Mouse (Mus musculus): Measurements from ENCODE around the gene Smc3.

Smc3 gene

DNA sequence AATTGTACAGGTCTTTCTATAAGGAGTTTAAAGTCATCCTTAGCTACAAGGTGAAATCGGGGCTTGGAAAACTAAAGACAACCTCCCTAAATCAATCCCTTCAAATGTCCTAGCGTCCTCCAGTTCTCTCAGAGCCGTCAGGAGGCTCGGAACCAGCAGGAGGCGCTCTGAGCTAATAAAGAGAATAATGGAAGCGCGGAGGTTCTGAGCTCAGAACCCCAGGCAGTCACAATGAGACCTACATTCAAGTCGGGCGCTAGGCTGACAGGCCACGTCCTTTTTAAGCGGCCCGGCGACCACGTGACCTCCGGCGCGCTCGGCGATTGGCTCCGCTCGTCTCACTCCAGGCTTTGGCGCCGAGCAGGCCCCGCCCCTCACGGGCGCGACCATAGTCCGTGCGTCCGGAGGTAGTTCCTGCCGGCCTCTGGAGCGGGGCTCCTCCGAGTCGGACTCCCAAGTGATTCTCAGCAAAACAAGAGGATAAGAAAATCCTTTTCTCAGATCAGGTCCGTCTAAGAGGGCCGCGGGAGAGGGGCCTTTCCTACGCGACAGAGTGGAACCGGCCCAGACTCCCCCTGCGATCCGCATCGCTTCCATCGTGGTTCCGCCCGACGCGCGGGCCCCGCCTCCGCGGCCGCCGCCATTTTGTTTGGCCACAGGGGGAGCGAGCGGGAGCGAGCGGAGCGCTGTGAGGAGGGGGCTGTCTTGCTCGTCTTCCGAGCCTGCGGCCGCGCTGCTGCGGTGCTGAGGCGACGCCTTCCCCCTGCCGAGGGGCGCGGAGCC is at the start of gene Smc3:
TSS of gene Smc3 (plus strand) at position 642 of the 783 bp plus-strand sequence.
- DNase-seq (ENCODE audit: low read depth), result peak; percentile 99

DNA sequence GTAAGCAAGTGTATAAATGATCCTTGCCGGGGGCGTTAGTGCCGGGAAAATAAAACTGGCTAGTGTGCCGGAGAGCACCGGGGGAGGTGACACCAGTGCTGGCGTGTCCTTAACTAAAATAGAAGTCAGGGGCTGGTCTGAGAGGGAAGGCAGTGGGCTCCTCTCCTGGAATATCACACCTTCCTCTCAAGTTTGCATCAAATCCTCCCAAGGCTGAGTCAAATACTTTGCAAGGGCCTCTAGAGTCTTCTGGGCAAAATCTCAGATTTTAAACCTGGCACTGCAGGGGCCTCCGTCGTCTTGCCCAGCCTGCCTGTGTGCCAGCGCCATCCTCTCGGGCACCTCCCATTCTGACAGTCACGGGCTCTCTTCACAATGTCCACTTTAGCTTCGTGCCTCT is 49.2 kb upstream of the Smc3 start:
- DNase-seq (ENCODE audit: low read depth), result no peak

DNA sequence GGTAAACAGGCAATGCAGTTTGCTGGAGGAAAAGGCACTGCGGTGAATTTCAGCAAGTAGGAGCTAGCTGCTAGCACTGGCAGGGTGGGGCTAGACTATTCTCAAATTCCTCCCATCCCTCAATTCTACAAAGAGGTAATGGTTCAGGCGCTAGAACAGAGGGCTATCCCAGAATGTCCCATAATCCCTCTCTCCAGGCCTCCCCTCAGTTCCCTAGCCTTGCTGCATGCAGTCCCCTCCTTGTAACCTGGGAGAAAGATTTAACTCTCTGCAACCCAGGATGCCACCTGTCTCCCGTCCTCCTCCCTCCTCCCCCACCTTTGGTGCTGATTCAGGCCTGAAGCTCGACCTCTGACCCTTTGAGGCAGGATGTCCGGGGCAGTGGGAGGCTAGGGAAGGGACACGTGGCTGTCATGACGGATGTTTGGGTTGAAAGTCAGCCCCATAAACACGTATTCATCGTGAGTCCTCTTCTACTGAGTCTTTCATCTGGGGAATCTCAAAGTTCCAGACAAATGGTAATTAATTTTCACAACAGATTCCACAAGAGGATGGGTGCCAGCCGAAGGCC is 47.9 kb upstream of the Smc3 start:
- DNase-seq (ENCODE audit: low read depth), result no peak

DNA sequence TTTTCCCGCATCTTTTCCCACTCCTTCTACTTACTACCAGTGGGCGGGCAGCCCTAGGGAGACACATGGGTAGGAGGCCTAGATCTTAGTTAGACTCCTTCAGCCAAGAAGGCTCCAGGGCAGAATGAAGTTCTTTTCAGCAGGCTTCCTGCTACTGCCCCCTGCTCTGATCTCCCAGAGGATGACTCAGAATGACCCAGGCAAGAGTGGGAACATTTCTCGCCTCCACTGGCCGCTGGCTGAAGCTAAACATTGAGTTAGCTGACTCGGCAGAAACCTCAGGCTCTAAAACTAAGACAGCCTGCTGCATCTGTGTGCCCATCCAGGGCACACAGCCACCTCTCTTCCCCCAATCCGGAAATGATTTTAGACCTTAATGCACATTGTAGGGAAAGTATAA is 47.4 kb upstream of the Smc3 start:
- peak; percentile 61 for DNase-seq (ENCODE audit: low read depth)

DNA sequence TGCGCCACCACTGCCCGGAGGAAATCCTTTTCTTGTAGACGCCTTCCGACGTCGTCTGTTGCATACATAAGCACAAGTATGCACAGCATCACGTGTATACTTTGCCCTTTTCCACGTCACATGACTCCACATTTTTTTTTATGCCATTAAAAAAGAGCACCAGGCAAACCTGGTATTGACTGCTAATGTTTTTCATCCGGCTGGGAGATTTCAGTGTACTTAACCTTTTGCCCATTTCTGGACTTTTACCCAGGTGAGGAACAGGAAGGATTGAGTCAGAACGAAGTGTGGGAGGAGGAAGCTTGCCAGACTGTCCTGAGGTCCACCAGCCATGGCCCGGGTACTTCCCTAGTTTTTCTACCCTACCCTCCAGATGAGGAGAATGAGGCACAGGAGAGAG is 45.8 kb upstream of the Smc3 start:
- no peak for DNase-seq (ENCODE audit: low read depth)

DNA sequence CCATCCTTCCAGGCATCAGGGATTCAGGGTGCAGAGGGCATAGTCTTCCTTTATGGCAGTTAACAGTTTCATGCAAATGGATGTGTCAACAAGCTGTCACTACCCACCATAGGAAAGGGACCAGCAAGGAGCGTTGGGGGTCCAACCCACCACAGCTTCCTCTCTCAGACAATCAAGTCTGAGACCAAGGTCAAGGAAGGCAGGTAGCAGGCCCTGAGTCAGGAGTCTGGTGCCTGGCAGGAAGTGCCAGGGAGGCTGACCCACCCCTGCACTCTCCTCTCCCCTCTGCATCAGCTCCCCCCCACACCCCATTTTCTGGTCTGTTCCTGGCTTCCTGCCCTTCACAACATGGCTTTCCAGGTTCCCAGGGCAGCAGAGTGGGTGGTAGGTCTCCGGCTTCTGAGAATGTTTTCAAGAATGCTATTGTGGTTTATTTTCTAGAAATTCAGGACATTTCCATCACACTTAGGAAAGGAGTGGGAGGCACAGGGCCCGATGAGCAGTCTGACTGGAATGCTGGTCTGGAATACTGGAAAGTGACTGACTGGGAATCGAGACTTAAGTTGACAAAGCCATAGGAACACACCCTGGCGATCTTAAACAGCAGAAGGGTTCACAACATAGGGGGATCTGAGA is 45.1 kb upstream of the Smc3 start:
- peak; percentile 75 for DNase-seq (ENCODE audit: low read depth)

DNA sequence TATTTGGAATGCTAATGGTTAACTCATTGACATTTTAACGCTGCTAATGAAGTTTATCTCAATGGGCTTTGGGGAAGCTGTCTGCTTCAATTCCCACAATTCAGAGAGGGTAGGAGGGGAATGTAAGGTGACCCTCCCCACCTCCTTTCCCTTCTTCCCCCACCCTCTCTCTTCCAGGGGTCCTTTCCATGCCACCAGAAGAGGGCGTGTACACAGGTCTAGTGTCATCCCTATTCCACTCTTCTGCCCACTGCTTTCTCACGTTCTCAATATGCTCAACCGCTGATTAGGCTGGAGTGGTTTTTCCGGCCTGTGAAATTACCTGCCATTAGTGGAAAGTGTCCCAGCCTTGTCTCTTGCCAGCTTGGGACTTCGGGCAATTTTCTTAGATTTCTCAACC is 43.4 kb upstream of the Smc3 start:
- no peak for DNase-seq (ENCODE audit: low read depth)

DNA sequence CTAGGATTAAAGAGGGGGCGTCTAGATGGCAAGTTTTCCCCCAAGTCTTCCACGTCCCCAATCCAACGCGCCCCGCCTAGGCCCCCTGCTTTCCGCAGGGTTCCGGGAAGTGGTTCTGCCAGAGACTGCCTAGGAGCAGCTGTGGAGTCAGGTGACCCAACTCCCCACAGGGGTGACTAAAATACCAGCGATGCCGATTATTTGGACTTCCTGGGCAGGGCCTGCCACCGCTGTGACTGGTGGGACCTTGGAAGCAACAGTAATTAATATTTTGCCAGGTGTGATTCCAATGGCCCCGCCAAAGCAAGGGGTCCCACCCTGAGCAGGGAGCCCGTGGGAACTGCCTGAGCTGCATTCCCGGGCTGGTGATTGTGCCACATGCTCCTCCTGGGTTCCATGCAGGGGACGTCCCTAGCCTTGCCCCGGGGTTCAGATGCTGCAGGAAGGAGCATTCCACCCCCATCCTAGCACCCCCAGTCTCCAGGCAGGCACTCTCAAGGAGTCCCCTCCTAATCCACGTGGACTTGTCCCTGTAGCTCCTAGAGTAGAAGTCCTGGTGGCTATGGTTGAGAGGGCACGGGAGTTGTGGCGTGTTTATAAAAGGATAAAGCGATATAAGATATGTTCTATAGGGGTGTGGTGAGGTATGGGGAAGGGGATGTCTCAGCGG is 42.8 kb upstream of the Smc3 start:
- no peak for DNase-seq (ENCODE audit: low read depth)

DNA sequence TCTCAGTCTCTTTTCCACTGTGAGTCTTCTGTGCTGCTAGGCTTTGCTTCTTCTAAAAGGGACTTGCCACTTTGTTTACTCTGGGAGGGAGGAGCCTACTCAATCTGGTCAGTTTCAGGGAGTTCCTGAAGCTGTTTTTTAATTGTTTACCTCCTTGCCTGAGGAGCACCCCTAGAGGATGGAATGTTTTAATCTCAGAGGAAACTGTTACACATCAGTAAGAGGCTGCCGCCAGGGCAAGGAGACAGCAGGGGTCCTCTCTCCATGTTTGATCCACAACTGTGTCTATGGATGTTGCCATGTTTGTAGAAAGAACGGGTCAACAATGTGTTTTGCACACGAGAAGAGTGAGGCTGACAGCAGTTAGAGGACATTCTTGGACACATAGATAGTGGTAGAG is 39.8 kb upstream of the Smc3 start:
- no peak for DNase-seq (ENCODE audit: low read depth)

DNA sequence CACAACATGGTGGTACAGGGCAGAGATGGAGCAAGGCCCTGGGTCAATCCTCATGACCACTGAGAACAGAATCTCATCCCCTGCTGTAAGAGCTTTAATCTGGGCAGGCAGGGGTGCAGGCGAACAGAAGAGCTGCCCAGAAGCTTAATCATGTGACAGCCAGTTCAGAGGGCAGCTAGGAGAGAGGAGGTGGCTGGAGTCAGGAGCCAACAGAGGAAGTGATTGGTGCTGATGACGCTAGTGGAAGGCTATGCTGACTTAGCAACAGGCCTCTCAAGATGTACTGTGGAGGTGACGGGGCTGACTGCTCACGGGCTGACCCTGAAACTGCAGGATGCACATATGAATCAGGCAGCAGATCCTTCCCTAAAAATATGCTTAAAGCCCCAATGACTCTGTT is 36.0 kb upstream of the Smc3 start:
- peak; percentile 54 for DNase-seq (ENCODE audit: low read depth)

DNA sequence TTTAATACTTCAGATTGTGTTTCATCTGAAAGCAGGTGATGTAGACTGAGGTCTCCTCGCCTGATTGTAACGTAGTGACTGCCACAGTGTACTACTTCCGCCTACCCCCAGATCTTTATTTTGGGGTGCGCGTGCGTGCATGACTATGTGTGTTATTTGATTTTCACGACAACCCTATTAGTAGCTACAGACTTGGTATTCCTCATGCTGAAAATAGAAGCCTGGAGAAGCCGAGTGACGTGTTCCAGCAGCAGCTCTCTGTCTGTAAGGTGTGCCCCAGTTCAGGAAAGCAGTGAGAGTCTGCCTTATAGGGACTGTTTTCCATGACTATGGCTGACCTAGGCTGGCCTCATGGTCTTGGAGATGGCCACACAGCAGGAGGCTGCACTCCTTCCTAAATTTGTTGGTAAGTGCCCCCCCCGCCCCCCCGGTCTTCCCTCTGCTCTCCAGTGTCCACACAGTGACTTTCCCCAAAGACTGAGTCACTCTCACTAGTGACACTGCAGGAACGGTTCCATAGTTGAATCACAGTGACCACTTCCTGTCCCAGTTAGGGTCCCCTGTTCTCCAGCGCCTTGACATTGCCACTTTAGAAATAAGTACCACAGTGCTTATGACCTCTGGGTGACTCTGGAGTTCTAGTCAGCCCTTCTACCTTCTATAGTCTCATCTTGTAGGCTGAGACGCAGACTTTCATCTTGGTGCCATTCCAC is 34.5 kb upstream of the Smc3 start:
- DNase-seq (ENCODE audit: low read depth), result peak; percentile 94

DNA sequence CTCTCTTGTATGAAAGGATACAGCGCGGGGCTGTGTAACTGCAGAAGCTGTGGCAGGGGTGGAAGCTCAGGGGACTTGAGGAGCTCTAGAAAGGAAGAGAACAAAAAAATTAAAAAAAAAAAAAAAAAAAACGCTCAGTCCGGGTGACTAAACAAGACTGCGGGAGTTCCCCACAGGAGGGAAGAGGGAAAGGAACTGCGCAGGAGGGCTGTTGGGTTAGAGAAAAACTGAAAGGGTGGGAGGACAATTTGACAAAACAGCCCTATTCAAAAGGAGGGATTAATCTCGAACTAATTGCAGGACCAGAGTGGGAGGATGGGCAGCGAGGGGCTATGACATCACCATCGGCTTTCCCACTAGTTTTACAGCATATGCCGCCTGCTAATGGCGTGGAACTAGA is 32.3 kb upstream of the Smc3 start:
- DNase-seq (ENCODE audit: low read depth), result peak; percentile 48

DNA sequence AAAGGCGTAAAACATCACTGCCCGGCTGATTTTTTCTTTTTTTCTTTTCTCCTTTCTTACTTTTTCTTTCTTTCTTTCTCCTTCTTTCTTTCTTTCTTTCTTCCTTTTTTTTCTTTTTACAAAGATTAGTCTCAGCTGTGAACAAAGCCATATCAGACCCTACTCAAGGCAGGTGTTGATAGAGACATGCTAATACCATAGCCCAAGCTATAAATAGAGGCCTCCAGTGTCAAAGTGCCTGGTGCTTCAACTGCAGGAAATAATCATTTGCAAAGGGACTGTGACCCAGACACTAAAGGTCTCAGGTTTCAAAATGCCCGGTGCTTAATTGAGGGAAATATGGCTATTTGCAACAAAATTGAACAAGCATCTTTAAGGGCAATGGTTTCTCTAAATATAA is 31.6 kb upstream of the Smc3 start:
- DNase-seq (ENCODE audit: low read depth), result peak; percentile 38

DNA sequence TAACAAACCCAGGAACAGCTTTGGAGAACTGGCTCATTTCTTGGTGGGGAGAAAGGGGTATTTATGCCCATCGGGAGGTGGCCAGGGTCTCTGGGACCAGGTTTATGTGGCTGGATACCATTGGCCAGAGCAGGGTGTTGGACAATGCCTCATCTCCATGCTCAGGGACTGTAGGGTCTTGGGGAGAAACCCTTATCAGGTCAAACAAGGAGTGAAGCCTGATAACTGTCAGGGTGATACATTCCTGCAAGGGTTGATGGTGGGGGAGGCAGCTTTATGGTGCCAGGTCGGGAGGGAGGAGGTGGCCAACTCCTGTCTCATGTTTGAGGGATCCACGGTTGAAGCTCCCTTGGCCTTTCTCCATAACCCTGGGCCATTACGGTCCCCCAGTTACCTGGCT is 29.1 kb upstream of the Smc3 start:
- no peak for DNase-seq (ENCODE audit: low read depth)

DNA sequence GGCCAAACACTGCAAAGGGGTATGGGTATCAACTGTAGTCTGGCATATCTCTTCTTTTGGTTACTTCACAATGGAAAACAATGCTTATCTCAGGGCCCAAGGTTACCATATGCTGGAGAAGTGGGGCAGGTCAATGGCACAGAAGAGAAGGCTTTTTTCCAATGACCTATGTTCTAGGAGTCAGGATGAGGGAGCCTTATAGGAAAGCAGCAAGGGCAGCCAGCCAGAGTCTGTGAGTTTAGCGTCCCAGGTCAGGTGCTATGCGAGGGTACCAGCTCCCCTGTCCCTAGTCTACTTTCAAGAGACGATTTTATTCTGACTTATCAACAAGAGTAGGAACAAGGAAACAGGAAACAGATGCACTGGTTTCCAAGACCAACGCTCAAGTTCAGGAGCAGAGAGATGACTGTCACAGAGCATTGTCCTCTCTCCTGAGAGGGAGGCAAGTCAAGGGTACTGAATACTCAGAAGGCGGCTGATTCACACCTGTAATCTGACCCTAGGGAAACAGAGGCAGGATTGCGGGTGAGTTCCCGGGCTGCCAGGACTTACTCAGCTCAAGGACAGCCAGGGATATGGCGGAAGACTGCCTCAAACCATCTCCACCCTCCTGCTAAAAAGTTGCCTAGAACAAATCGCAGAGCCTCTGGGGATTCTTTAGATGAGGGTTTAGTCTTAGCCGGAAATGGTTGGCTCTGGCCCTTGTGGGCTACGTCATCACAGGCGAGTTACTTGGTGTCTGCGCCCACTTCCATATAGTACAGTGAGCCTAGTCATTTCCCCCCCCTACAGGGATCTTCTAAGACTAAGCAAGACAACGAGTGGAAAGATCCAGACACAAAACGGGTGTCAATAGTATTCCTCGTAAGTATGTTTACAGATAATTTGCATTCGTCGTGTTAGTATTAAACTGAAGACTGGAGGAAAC is 28.4 kb upstream of the Smc3 start:
- peak; percentile 82 for DNase-seq (ENCODE audit: low read depth)

DNA sequence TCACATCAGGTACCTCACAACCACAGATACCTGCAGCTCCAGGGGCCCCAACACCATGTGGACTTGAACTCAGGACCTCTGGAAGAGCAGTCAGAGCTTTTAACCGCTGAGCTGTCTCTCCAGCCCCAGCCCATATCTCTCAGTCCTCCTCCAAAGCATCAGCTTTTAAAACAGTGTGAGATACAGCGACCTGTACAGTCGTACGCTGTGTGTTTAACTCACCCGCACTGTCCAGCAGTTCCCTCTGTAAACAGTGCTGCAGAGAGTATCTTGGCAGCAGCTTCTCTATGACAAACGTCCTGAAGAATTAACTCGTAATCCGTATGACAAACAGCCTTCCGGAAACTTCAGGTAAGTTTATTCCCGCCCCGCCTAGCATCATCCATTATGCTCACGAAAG is 27.6 kb upstream of the Smc3 start:
- DNase-seq (ENCODE audit: low read depth), result no peak

DNA sequence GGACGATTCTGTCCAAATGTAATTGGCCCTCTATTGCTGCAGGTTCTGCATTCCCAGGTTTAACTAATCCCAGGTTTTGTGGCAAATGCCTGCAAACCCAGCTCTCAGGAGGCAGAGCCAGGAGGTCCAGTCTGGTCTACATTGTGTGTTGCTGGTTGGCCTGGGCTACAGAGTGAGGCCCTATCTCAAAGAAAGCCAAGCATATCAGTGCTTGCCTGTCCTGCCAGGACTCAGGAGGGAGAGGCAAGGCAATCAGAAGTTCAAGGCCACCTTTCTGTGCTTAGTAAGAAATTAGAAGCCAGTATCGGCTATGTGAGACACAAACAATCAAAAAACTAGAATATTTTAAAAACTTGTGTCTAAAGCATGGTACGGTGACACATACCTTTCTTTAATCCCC is 27.0 kb upstream of the Smc3 start:
- no peak for DNase-seq (ENCODE audit: low read depth)

DNA sequence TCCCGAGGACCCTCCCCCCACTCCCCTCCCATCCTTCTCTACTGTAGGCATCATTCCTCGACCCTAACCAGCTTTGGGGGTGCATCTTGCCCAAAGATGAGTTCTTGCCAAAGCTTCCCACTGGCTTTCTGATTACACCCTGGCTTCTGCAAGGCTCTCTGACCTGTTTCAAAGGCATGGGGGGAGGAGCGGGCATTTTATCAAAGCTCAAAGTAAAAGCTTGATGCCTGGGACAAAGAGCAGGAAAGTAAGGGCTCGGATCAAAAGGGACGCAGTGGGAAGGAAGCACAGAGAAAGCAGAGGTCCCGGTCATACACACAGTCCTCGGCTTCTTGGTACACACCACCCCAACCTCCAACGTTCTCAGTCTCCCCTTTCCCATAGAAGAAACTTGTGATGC is 26.1 kb upstream of the Smc3 start:
- DNase-seq (ENCODE audit: low read depth), result no peak

DNA sequence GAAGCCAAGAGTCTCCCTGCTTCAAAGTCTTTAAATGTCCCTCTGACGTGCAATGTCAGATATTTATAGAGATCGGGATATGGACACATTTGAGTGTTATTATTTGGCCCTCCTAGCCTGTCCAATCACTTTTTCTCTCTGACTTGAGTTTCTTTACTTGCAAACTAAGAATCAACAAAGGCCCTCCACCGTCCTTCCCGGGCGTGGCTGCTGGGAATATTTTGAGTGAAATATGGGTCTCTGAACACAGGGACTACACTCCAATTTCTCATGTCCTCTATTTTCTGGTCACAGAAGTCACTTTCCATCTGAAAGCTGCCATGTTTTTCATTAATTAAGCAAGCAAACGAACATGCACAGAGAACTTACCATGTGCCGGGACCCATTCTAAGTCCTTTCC is 25.7 kb upstream of the Smc3 start:
- DNase-seq (ENCODE audit: low read depth), result no peak

DNA sequence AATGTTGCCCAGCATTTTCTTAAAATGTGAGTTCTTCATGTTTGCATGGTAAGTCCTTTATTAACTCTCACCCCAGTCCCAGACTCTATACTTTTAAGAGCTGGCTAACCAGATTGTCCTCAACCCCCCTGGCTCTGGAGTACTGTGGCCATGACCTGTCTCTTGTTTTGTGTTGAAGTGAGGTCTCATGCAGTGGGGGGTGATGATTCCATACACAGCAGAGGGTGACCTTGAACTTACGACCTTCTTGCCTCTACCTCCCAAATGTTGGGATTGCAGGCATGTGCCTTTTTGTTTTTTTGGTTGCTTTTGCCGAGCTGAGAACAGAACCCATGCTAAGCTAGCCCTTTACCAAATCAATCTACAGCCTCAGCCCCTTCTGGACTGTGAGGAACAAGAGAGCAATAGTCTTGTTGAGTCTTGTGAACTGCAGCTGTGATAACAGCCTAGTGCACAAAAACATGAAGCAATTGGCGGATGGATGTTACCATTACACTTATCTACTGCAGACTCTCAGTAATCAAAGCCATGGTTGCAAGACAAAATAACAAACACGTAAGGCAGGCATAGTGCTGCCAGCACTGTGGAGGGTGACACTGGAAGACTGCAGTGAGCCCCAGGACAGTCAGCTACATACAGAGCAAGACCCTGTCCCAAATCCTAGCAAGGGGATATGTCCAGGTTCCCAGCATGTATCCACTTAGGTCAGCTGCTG is 24.7 kb upstream of the Smc3 start:
- no peak for DNase-seq (ENCODE audit: low read depth)

DNA sequence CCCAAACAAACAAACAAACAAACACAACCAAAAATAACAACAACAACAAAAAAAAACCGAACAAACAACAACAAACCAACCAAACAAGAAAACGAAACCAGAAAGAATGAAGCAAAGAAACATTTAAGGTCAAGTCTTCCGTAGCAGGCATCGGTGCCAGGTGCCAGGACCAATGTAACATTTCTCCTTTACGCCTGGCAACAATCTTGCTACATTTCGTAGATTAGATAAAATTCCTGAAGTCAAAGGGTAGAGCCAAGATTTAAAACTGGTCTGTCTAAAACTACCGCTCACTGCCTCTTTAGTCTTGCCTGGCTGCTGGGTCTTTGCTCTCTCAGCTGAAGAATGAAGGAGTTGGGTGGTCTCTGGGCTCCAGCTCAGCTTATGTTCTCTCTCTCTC is 24.1 kb upstream of the Smc3 start:
- no peak for DNase-seq (ENCODE audit: low read depth)

Data from 416B (cell line).